9 mouse cellular contexts compared by ENCODE assay signal in genomic region chr2:68365504-68365903, GRCm38 (mm10).
DNase-seq lines count a peak whose midpoint lies in the region; ATAC-seq lines count a peak whose summit lies in the region.
"Had no signal": no experiment of that assay in that cellular context is flagged by ENCODE, and none has a peak within 500 bp of the region (broad histone marks: within the 10 kb centered on the region; RNA-seq: fewer than 3 reads in every experiment).

No protein-coding gene starts in this region.

- H3K36me3 ChIP-seq in kidney, embryonic 14.5 days (ENCODE audit: control insufficient read depth, insufficient read depth, low read length) = no peaks in the 10 kb centered on the region
- no peaks in the 10 kb centered on the region for H3K36me3 ChIP-seq in forebrain, embryonic 12.5 days (replicated peaks)
- no peaks in the 10 kb centered on the region for H3K36me3 ChIP-seq in intestine, embryonic 16.5 days (ENCODE audit: control insufficient read depth, insufficient read depth, low read length)
- H3K36me3 ChIP-seq in neural tube, embryonic 13.5 days = no peaks in the 10 kb centered on the region
- H3K36me3 ChIP-seq: G1E; liver, embryonic 13.5 days had no signal

- DNase-seq in kidney, adult 18-20 months = no peak
- DNase-seq in thymus, postnatal 14 days = no peak
- no peak for DNase-seq in layer of hippocampus, postnatal 10 days (ENCODE audit: low spot score in 2 of 2)
- DNase-seq: liver, embryonic 13.5 days had no signal

- no peak overlapping the region for H3K4me3 ChIP-seq in kidney, embryonic 14.5 days (ENCODE audit: low read length)
- peak overlapping the region; percentile 28 for H3K4me3 ChIP-seq in forebrain, embryonic 12.5 days (replicated peaks)
- no peak overlapping the region for H3K4me3 ChIP-seq in intestine, embryonic 16.5 days (ENCODE audit: low read length)
- H3K4me3 ChIP-seq in neural tube, embryonic 13.5 days = no peak overlapping the region; the same call in 1 of the 2 replicates
- H3K4me3 ChIP-seq: liver, embryonic 13.5 days had no signal

- peak; percentile 30; the same call in 1 of the 2 replicates for ATAC-seq in kidney, embryonic 14.5 days (ENCODE audit: low FRiP score, low TSS enrichment)
- ATAC-seq in forebrain, embryonic 12.5 days (ENCODE audit: low FRiP score) = 0 out of 2 replicates have a peak, but pooled peaks have one; percentile 2
- ATAC-seq in intestine, embryonic 16.5 days = 0 out of 2 replicates have a peak, but pooled peaks have one; percentile 7
- ATAC-seq in neural tube, embryonic 13.5 days (ENCODE audit: low read depth) = no peak

- no peak overlapping the region for H3K27ac ChIP-seq in kidney, embryonic 14.5 days (ENCODE audit: low read depth, low read length)
- H3K27ac ChIP-seq in forebrain, embryonic 12.5 days = peak overlapping the region; percentile 65
- H3K27ac ChIP-seq in intestine, embryonic 16.5 days (ENCODE audit: low read length) = no peak overlapping the region
- H3K27ac ChIP-seq in neural tube, embryonic 13.5 days (replicated peaks) = no peak overlapping the region
- H3K27ac ChIP-seq: liver, embryonic 13.5 days had no signal

- 45% methylated on average over 7 of the region's 7 CpGs for WGBS in kidney, embryonic 14.5 days
- 22% methylated on average over 6 of the region's 7 CpGs for WGBS in forebrain, embryonic 12.5 days
- 68% methylated on average over 6 of the region's 7 CpGs for whole genome bisulfite sequencing in intestine, embryonic 16.5 days
- 30% methylated on average over 7 of the region's 7 CpGs for WGBS in neural tube, embryonic 13.5 days

- H3K4me1 ChIP-seq in kidney, embryonic 14.5 days (ENCODE audit: control insufficient read depth, insufficient read depth, low read length) = peaks cover 8% of the 10 kb centered on the region; the same call in 1 of the 2 replicates
- peaks cover 70% of the 10 kb centered on the region for H3K4me1 ChIP-seq in forebrain, embryonic 12.5 days
- H3K4me1 ChIP-seq in intestine, embryonic 16.5 days (ENCODE audit: control insufficient read depth, insufficient read depth, low read length) = 0 out of 2 replicates have a peak, but pooled peaks cover 7% of the 10 kb centered on the region
- H3K4me1 ChIP-seq in neural tube, embryonic 13.5 days (replicated peaks) = peaks cover 76% of the 10 kb centered on the region

- no peaks in the 10 kb centered on the region for H3K27me3 ChIP-seq in kidney, embryonic 14.5 days (ENCODE audit: control insufficient read depth, insufficient read depth, low read length)
- no peaks in the 10 kb centered on the region for H3K27me3 ChIP-seq in forebrain, embryonic 12.5 days
- no peaks in the 10 kb centered on the region for H3K27me3 ChIP-seq in intestine, embryonic 16.5 days (replicated peaks; ENCODE audit: control insufficient read depth, insufficient read depth, low read length)
- no peaks in the 10 kb centered on the region for H3K27me3 ChIP-seq in neural tube, embryonic 13.5 days
- H3K27me3 ChIP-seq: liver, embryonic 13.5 days had no signal

- H3K4me2 ChIP-seq in kidney, embryonic 14.5 days (replicated peaks; ENCODE audit: low read depth, low read length) = peak overlapping the region; percentile 36
- peak overlapping the region; percentile 48 for H3K4me2 ChIP-seq in forebrain, embryonic 12.5 days
- no peak overlapping the region for H3K4me2 ChIP-seq in intestine, embryonic 16.5 days (ENCODE audit: low read depth, low read length)
- peak overlapping the region; percentile 52 for H3K4me2 ChIP-seq in neural tube, embryonic 13.5 days

- H3K9ac ChIP-seq in kidney, embryonic 14.5 days (ENCODE audit: low read depth, low read length) = no peak overlapping the region
- peak overlapping the region; percentile 36; the same call in 1 of the 2 replicates for H3K9ac ChIP-seq in forebrain, embryonic 12.5 days
- H3K9ac ChIP-seq in intestine, embryonic 16.5 days (ENCODE audit: low read depth, low read length) = no peak overlapping the region
- 0 out of 2 replicates have a peak overlapping the region, but pooled peaks have one; percentile 55 for H3K9ac ChIP-seq in neural tube, embryonic 13.5 days
- H3K9ac ChIP-seq: liver, embryonic 13.5 days had no signal

- H3K9me3 ChIP-seq in kidney, embryonic 14.5 days (ENCODE audit: control insufficient read depth, low read length) = no peaks in the 10 kb centered on the region
- no peaks in the 10 kb centered on the region for H3K9me3 ChIP-seq in forebrain, embryonic 12.5 days
- H3K9me3 ChIP-seq in intestine, embryonic 16.5 days (ENCODE audit: control insufficient read depth, low read length) = no peaks in the 10 kb centered on the region
- H3K9me3 ChIP-seq in neural tube, embryonic 13.5 days = no peaks in the 10 kb centered on the region
- H3K9me3 ChIP-seq: liver, embryonic 13.5 days had no signal

Comparison
In these comparisons a context has a peak if more than half of its experiments do, and no peak if none do; other contexts are left out.
1. H3K9ac ChIP-seq: peak in forebrain, embryonic 12.5 days (single experiment) and neural tube, embryonic 13.5 days (single experiment); none in kidney, embryonic 14.5 days (single experiment) and intestine, embryonic 16.5 days (single experiment).